In genomic region chr6:28618751-28619153, GRCm38 (mm10) we compare ENCODE assay signal across 8 mouse cellular contexts.
DNase-seq lines count a peak whose midpoint lies in the region; ATAC-seq lines count a peak whose summit lies in the region.

No protein-coding gene starts in this region.

- no peaks in the 10 kb centered on the region for H3K9me3 ChIP-seq in intestine, embryonic 15.5 days
- no peaks in the 10 kb centered on the region for H3K9me3 ChIP-seq in neural tube, embryonic 11.5 days (ENCODE audit: control insufficient read depth, low read length)

- no peak overlapping the region for H3K9ac ChIP-seq in intestine, embryonic 15.5 days
- H3K9ac ChIP-seq in neural tube, embryonic 11.5 days (ENCODE audit: low read length): no peak overlapping the region

- intact Hi-C loops in left cerebral cortex, postnatal 25 days (cut with DNase I): loop anchor here (2.0 to 5.0 kb wide), 4 partner anchors 64 to 134 kb away; no protein-coding TSS in a partner anchor

- H3K4me3 ChIP-seq in intestine, embryonic 15.5 days (replicated peaks): no peak overlapping the region
- H3K4me3 ChIP-seq in neural tube, embryonic 11.5 days (ENCODE audit: low read depth, low read length): no peak overlapping the region

- WGBS in intestine, embryonic 15.5 days: 13% methylated on average over 7 of the region's 7 CpGs
- WGBS in neural tube, embryonic 11.5 days: 50% methylated on average over 7 of the region's 7 CpGs

- no peaks in the 10 kb centered on the region for H3K27me3 ChIP-seq in intestine, embryonic 15.5 days (replicated peaks)
- H3K27me3 ChIP-seq in neural tube, embryonic 11.5 days (ENCODE audit: control insufficient read depth, insufficient read depth, low read length): no peaks in the 10 kb centered on the region

- no peak overlapping the region; the same call in 1 of the 2 replicates for H3K27ac ChIP-seq in intestine, embryonic 15.5 days
- H3K27ac ChIP-seq in neural tube, embryonic 11.5 days (ENCODE audit: low read depth, low read length): no peak overlapping the region

- no peaks in the 10 kb centered on the region for H3K36me3 ChIP-seq in intestine, embryonic 15.5 days
- no peaks in the 10 kb centered on the region for H3K36me3 ChIP-seq in neural tube, embryonic 11.5 days (ENCODE audit: control insufficient read depth, insufficient read depth, low read length)

- peak; percentile 65 for ATAC-seq in intestine, embryonic 15.5 days
- ATAC-seq in neural tube, embryonic 11.5 days (ENCODE audit: insufficient read depth, low FRiP score, low TSS enrichment): peak; percentile 23; the same call in 1 of the 2 replicates
- no peak for ATAC-seq in megakaryocyte progenitor cell, adult 5-6 weeks (replicated peaks; ENCODE audit: poor library complexity)

- DNase-seq in retina, postnatal 1 day: peak; percentile 67
- DNase-seq in retina, embryonic 14.5 days (ENCODE audit: low spot score): no peak
- DNase-seq in cerebellum, adult 8-10 months: peak; percentile 56
- DNase-seq in heart, adult 18-20 months: peak; percentile 63 to 86
- peak; percentile 54 for DNase-seq in left cerebral cortex, postnatal 25 days (ENCODE audit: low spot score in 2 of 2)
- peak; percentile 58 for DNase-seq in neural tube, embryonic 11.5 days (ENCODE audit: low spot score)

- no peak overlapping the region for H3K4me2 ChIP-seq in intestine, embryonic 15.5 days (replicated peaks)
- H3K4me2 ChIP-seq in neural tube, embryonic 11.5 days (ENCODE audit: low read depth): no peak overlapping the region

- peaks cover 13% of the 10 kb centered on the region for H3K4me1 ChIP-seq in intestine, embryonic 15.5 days (replicated peaks)
- peaks cover 5% of the 10 kb centered on the region for H3K4me1 ChIP-seq in neural tube, embryonic 11.5 days (ENCODE audit: control insufficient read depth, insufficient read depth, low read length)
